Mouse (Mus musculus): ENCODE measurements around the gene Vav3.

Vav3 gene

GRCm38 (mm10) chr3:109690566-109690965, 350.1 kb downstream of the Vav3 start:
- DNase-seq (ENCODE audit: low spot score) = no peak

GRCm38 (mm10) chr3:109692613-109693012, 352.2 kb downstream of the Vav3 start:
- no peak for DNase-seq (ENCODE audit: low spot score)

GRCm38 (mm10) chr3:109701301-109701700, 360.8 kb downstream of the Vav3 start:
- DNase-seq (ENCODE audit: low spot score) = no peak

- no peak for DNase-seq (ENCODE audit: low spot score)
Observed at GRCm38 (mm10) chr3:109707786-109708460, 367.5 kb downstream of the Vav3 start.

- DNase-seq (ENCODE audit: low spot score) = no peak
Observed at GRCm38 (mm10) chr3:109711751-109712150, 371.3 kb downstream of the Vav3 start.

GRCm38 (mm10) chr3:109714476-109714875, 374.0 kb downstream of the Vav3 start:
- no peak for DNase-seq (ENCODE audit: low spot score)

GRCm38 (mm10) chr3:109721753-109722152, 381.3 kb downstream of the Vav3 start:
- DNase-seq (ENCODE audit: low spot score) = no peak

GRCm38 (mm10) chr3:109726776-109727175, 386.3 kb downstream of the Vav3 start:
- no peak for DNase-seq (ENCODE audit: low spot score)

- no peak for DNase-seq (ENCODE audit: low spot score)
Observed at GRCm38 (mm10) chr3:109731592-109732230, 391.3 kb downstream of the Vav3 start.

- peak; percentile 15 for DNase-seq (ENCODE audit: low spot score)
Observed at GRCm38 (mm10) chr3:109732327-109733182, 392.1 kb downstream of the Vav3 start.

Measured in urinary bladder, postnatal 14 days (tissue).